Mouse (Mus musculus) thymus, adult 2 months (tissue): ENCODE results near the gene Tmem52. TPM values are rescaled to one million over a fixed set of nuclear protein-coding genes. Genes with fewer than 3 reads are reported as not detected.
"Not testable (repeated sequence)": the region's sequence is repeated elsewhere in the genome, so short reads cannot be mapped to it uniquely, and the experiment has no call there.

Source experiments
- DNase-seq: peaks from one replicate; pipeline ENCODE4 v3.0.0; 2021
- H3K27ac ChIP-seq: fragments of 200-500 bp; 2 replicates; pipeline ENCODE4 v1.5.1; 2012; ENCODE audit warnings: low read length, control low read depth; ENCODE audit not compliant: control insufficient read depth, insufficient read depth
- H3K27me3 ChIP-seq: fragments of 200-500 bp; 2 replicates; pipeline ENCODE4 v1.6.1; 2012; ENCODE audit warnings: mild to moderate bottlenecking, low read length, moderate library complexity, mixed read lengths; ENCODE audit not compliant: control insufficient read depth, insufficient read depth
- H3K36me3 ChIP-seq: fragments of 200-500 bp; 2 replicates; pipeline ENCODE4 v1.6.1; 2012; ENCODE audit warnings: mild to moderate bottlenecking, low read length, moderate library complexity; ENCODE audit not compliant: control insufficient read depth, insufficient read depth
- H3K4me1 ChIP-seq: fragments of 200-500 bp; replicated peaks from 2 replicates; pipeline ENCODE4 v1.6.1; 2012; ENCODE audit warnings: low read length; ENCODE audit not compliant: control insufficient read depth, insufficient read depth
- H3K4me3 ChIP-seq: fragments of 200-500 bp; 2 replicates; pipeline ENCODE4 v1.5.1; 2012; ENCODE audit warnings: mild to moderate bottlenecking, low read length, control low read depth, moderate library complexity; ENCODE audit not compliant: control insufficient read depth, insufficient read depth
- CTCF ChIP-seq: fragments of 200-500 bp; IDR thresholded peaks from 2 replicates; pipeline ENCODE4 v1.5.1; 2012; ENCODE audit warnings: mild to moderate bottlenecking, control low read depth, low read length, moderate library complexity, borderline replicate concordance; ENCODE audit not compliant: control insufficient read depth, poor library complexity, insufficient read depth; ENCODE audit errors: extremely low read depth
- POLR2A ChIP-seq: fragments of 200-500 bp; IDR thresholded peaks from 2 replicates; pipeline ENCODE4 v1.6.1; 2012; ENCODE audit warnings: mild to moderate bottlenecking, low read length, control low read depth, moderate library complexity; ENCODE audit not compliant: control insufficient read depth, poor library complexity, insufficient read depth; ENCODE audit errors: extremely low read depth
- WGBS: fragments of 180-500 bp; shearing (Covaris S2); methylation state at CpG from one replicate; pipeline ENCODE4 v1.1.7; 2018; 5-methylcytosine and 5-hydroxymethylcytosine counted together
- polyA plus RNA-seq: library from polyadenylated mRNA; depleted of rRNA; stranded (reverse); fragments of >200 nt; gene quantifications from 2 replicates; pipeline ENCODE4 v1.2.3, GENCODE M21; 2012

The Tmem52 gene
- polyA plus RNA-seq, 1 experiment = 2.1 TPM

GRCm38 (mm10) chr4:155470263-155470953, 1.5 kb downstream of the Tmem52 start:
- Histone ChIP-seq H3K4me1 (peaks cover 11% of the 10 kb centered on the region), H3K4me3 (no peak overlapping the region), H3K36me3 (no peaks in the 10 kb centered on the region), H3K27me3 (no peaks in the 10 kb centered on the region), H3K27ac (no peak overlapping the region)
- no peak for DNase-seq
- WGBS = 81% methylated on average over 16 of the region's 16 CpGs
- no peak for TF ChIP-seq CTCF
- TF ChIP-seq POLR2A = no peak

GRCm38 (mm10) chr4:155470997-155471396, 2.1 kb downstream of the Tmem52 start:
- H3K36me3 ChIP-seq = no peaks in the 10 kb centered on the region
- WGBS = 94% methylated on average over 7 of the region's 7 CpGs
- H3K27ac ChIP-seq = no peak overlapping the region
- TF ChIP-seq POLR2A (no peak), CTCF (no peak)
- no peaks in the 10 kb centered on the region for H3K27me3 ChIP-seq
- H3K4me1 ChIP-seq = peaks cover 11% of the 10 kb centered on the region
- no peak for DNase-seq
- H3K4me3 ChIP-seq = no peak overlapping the region

DNA sequence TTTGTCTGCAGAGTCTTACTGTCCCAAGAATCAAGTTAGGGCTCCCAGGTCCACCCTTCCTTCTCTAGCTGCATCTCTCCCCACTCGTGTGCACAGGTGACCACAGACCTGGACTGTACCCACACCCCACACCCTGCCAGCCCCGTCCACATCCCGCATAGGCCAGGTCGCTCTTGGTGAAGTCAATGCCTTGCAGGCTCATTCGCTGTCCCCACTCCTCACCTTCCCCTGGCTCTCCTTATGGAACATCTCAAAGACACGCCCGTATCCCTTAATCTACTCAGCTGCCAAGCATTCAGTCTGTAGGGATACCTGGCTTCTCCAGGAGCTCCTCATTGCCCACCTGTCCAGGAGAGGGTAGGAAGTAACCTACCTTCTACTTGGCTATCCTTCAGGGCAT, 2.5 kb downstream of the Tmem52 start:
- no peak overlapping the region for H3K27ac ChIP-seq
- WGBS = 89% methylated on average over 7 of the region's 7 CpGs
- H3K4me3 ChIP-seq = no peak overlapping the region
- TF ChIP-seq POLR2A = no peak
- no peak for TF ChIP-seq CTCF
- H3K27me3 ChIP-seq = no peaks in the 10 kb centered on the region
- peaks cover 11% of the 10 kb centered on the region for H3K4me1 ChIP-seq
- H3K36me3 ChIP-seq = no peaks in the 10 kb centered on the region
- DNase-seq = no peak

DNA sequence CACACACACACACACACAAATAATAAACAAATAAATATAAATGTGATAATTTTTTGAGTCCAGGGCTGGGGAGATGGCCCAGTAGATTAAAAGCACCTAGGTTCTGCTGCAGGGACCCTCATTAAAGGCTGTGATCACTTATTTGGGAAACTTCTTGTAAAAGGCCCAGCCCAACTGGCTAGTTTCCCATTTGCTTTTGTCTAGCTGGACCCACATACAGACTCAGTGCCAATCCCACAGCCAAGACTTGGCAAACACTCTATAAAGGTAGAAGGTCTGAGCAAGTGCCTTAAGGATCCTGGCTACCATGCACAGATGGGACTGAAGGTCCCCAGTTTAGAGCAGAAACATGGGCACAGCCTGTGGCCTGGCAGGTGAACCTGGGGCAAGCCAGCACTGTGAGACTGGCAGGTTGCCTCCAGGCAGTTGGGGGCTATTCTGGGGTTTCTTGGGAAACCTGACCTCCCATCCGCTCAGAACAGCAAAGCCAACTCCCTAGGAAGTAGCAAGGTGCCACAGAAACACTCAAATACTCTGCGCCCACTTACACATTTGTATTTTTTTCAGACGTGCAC, 3.9 kb downstream of the Tmem52 start:
- Histone ChIP-seq H3K27ac (no peak overlapping the region), H3K27me3 (no peaks in the 10 kb centered on the region), H3K4me1 (peaks cover 11% of the 10 kb centered on the region), H3K4me3 (no peak overlapping the region), H3K36me3 (no peaks in the 10 kb centered on the region)
- 90% methylated on average over 3 of the region's 3 CpGs for WGBS
- DNase-seq = no peak
- no peak for TF ChIP-seq CTCF
- TF ChIP-seq POLR2A = no peak

DNA sequence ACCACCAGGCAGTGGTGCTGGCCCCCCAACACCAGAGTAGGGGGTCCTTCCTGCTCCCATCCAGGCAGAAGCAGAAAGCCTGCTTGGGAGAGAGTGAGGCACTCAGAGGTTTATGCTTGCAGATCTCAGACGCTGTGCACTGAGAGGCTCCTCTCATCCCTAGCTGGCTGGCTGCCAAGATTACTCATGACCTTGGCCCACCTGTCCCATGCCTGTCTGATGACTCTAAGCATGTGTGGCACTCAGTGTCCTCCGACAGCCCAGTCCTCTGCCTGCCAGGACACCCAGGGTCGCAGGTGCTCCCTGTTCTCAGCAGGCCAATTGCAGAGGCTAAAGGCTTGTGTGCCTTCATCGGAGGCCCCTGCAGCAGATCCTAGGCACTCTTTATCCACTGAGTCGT, 4.4 kb downstream of the Tmem52 start:
- no peak overlapping the region for H3K4me3 ChIP-seq
- H3K36me3 ChIP-seq = no peaks in the 10 kb centered on the region
- TF ChIP-seq CTCF (no peak), POLR2A (no peak)
- H3K4me1 ChIP-seq = peaks cover 11% of the 10 kb centered on the region
- WGBS = 74% methylated on average over 5 of the region's 5 CpGs
- no peaks in the 10 kb centered on the region for H3K27me3 ChIP-seq
- no peak overlapping the region for H3K27ac ChIP-seq
- DNase-seq = no peak

DNA sequence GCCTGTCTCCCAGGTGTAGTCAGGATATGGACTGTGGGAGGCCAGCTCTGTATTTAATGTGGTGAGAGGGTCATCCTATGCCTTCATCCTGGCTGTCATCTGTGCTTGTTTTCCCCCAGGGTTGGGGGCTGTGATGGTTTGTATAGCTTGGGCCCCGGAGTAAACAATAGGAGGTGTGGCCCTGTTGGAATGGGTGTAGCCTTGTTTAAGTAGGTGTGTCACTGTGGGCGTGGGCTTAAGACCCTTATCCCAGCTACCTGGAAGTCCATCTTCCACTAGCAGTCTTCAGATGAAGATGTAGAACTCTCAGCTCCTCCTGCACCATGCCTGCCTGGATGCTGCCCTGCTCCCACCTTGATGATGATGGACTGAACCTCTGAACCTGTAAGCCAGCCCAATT, 4.9 kb downstream of the Tmem52 start:
- not testable (repeated sequence) for H3K27me3 ChIP-seq, H3K27ac ChIP-seq, H3K36me3 ChIP-seq, H3K4me3 ChIP-seq, DNase-seq
- peaks cover 11% of the 10 kb centered on the region for H3K4me1 ChIP-seq
- 73% methylated on average over 2 of the region's 2 CpGs for WGBS
